Mouse (Mus musculus) myocyte (in vitro differentiated cells): ENCODE results near the gene Tmub1.

ENCODE experiments used
- CEBPB ChIP-seq: IDR thresholded peaks from 2 replicates; pipeline ENCODE4 v1.6.1; 2011; ENCODE audit warnings: mild to moderate bottlenecking, moderate library complexity; ENCODE audit not compliant: poor library complexity, insufficient read depth, severe bottlenecking
- E2F4 ChIP-seq: IDR thresholded peaks from one replicate; pipeline ENCODE4 v1.6.1; 2011; ENCODE audit warnings: mild to moderate bottlenecking, control low read depth, moderate library complexity; ENCODE audit not compliant: insufficient read depth
- POLR2A ChIP-seq: IDR thresholded peaks from one replicate; pipeline ENCODE4 v1.6.1; 2011; ENCODE audit warnings: low read depth, mild to moderate bottlenecking, control low read depth, moderate library complexity; ENCODE audit not compliant: insufficient read length
- TCF12 ChIP-seq: IDR thresholded peaks from one replicate; pipeline ENCODE4 v1.6.1; 2011; ENCODE audit warnings: mild to moderate bottlenecking, control low read depth; ENCODE audit not compliant: poor library complexity, insufficient read depth, severe bottlenecking
- USF1 ChIP-seq: IDR thresholded peaks from one replicate; pipeline ENCODE4 v1.6.1; 2011; ENCODE audit warnings: low read depth, mild to moderate bottlenecking, control low read depth, moderate library complexity

DNA sequence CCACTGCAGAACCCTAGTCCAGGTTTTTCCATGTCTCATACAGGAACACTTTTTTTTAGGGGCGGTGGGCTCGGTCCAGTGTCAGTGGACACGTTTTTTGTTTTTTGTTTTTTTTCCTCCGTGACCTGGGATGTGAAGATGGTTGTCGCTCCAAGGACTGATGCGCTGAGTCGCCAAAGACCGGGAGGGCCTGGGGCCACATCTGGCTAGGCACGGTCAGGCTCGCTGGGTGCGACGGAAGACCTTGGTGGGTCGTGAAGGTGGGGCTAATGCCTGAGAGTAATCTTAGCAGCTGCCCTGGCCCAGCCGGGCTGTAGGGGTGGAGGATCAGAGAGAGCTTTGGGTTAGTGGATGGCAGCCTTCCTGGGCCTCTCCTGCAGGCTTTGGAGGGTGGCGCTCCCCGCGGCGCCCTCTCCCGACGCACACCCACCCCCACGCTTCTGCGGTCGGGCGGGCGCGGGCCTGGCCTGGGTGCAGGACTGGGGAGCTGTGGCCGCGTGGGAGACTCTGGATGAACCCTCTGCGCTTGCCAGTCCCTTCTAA, 5.1 kb upstream of the Tmub1 start:
- TF ChIP-seq POLR2A (no peak), USF1 (no peak), E2F4 (no peak), CEBPB (no peak), TCF12 (no peak)
